Mouse (Mus musculus) testis, postnatal 10 days (tissue): ENCODE results near the gene Frg2f1.
"Not testable (repeated sequence)": the region's sequence is repeated elsewhere in the genome, so short reads cannot be mapped to it uniquely, and the experiment has no call there.

Experiments used
- DNase-seq: peaks from one replicate; pipeline ENCODE4 v3.0.0; 2021; ENCODE audit warnings: low spot score

Gene Frg2f1

DNA sequence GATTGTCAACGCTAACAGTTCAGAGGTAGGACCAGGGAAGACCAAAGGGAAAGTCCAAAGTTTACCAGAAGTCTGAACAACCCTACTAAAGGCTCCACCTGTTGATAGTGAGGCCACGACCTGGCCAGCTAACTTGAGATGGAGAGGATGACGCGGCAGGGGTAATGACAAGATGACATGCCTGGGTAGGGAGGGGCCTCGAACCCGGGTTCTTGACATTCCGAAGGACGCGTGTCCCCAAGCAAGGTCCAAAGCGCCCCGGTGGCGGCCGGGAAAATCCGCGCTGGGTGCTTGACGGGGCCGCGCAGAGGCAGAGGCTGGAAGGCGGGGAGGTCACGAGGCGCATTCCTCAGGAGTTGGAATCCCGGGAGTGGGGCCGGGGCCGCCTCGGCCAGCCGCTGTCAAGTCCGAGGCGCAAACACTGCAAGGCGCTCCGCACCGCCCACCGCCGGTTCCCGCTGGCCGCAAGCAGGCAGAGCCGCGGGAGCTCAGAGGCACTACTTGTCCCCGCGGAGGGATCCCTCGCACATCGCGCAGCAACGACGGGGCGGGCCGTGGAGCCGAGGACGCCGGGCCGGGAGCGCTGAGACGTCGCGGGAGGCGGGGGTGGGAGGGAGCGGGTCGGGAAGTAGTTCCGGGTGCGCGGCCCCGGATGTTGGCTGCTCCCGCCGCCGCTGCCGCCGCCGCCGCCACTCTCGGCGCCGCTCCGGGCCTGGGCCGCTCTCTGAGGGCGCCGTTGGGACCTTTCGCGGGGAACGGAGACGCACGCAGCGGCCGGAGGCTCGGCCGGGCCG lies at the start of gene Frg2f1:
TSS of gene Frg2f1 (minus strand) at position 499 of the 794 bp plus-strand sequence.
- DNase-seq, result peak; percentile 98

DNA sequence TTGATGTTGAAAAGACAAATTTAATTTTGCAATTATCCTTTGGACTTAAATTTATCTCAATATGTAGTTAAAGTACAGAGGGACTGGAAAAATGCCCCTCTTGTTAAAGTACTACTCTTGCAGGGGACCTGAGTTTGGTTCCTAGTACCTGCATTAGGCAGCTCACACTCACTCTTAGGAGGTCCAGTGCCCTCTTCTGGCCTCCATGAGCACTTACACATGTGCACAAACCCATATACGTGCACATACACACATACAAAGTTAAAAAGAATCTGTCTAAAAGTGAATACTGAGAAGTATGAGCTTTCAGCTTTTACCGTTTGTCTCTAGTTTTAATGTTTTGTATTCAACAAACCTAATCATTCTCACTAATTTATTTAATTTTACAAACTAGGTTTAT lies 48.7 kb upstream of the Frg2f1 start:
- no peak for DNase-seq

- DNase-seq, result no peak
Observed at GRCm38 (mm10) chr4:119575459-119575858, 36.1 kb upstream of the Frg2f1 start.

- DNase-seq, result no peak
Observed at GRCm38 (mm10) chr4:119574504-119574903, 35.2 kb upstream of the Frg2f1 start.

DNA sequence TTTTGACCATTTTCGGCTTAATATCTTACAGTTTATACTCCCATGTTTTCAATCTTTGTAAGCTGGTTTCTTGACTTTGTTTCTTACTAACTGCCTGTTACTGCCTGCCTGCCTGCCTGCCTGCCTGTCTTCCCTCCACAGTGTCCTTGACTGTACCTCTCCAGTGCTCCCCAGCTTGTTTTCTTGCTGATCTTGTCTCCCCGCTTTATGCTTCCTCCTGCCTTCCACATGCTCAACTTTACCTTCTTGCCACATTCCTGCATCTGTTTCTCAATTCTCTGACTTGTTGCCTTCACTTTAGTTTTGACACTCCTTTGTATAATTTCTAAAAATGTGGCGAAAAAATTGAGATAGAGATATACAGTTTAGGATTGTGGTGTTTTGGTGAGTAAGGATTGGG lies 33.4 kb upstream of the Frg2f1 start:
- no peak for DNase-seq

GRCm38 (mm10) chr4:119566322-119566835 lies 27.1 kb upstream of the Frg2f1 start:
- DNase-seq, result no peak

DNA sequence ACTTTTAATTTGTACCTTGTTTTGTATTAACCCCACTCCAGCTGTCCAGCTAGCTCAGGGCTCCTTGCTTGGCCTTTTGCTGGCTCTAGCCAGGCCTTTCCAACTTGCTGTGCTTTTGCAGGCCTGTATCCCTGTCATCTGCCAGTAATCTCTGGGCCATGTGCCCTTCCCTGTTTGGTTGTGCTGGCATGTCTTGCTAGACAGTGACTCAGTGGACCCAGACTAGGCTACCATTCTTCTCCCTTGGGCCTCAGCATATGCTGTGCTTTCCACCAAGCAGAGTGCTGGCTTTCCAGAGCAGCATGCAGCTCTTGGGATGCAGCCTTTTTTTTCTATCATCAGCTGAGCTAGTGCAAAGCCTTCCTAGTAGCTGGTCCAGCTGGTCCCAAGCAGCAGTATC lies 23.8 kb upstream of the Frg2f1 start:
- no peak for DNase-seq

DNA sequence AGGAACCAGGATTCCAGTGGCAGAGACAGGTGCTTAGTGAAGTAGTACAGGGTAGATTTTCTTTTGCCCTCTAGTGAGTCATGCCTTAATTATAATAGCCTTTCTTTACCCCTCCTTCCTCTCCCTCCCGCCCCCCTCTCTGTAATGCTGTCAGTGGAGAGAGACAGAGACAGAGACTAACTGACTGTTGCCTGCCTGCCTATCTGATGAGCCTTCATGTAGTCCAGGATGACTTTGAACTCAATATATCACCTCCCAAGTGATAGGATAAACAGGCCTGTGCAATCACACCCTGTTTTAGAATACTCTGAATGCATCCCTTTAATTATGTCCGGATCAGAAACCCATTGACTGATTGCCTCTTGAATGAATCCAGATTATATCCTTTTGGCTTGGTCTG lies 16.1 kb upstream of the Frg2f1 start:
- DNase-seq, result no peak

- DNase-seq, result no peak
Observed at GRCm38 (mm10) chr4:119550864-119551263, 11.5 kb upstream of the Frg2f1 start.

GRCm38 (mm10) chr4:119540533-119540890 lies 1.2 kb upstream of the Frg2f1 start:
- DNase-seq, result no peak

DNA sequence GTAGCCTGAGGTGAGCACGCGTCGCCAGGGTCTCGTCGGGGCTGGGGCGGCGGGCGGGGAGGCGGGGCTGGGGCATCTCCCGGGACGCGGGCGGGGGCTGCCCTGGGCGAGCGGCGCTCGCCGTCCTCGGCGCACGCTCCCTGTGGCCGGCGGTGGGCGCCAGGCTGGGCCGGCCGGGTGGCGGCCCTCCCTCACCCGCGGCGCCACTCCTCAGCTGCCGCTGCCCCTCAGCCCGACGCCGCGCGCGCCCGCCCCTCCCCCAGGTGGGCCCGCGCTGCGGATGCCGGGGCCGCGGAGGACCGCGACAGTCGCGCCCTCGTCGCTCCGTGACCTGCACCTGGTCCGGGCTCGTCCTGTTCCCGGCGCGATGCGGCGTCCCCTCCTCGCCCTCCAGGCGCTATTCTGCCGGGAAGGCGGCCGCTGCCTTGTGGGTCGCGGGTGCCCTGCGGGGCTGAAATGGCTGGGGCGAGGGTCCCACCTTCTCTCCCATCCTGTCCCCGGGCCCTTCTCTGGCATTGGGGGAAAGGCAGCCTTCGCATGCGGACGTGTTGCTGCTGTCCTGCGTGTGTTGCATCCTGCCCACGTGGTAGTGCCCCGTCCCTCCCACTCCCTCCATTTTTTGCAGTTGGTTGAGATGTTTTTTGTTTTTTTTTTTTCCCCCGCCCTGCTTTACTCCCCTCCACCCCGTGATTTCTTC lies 655 bp upstream of the Frg2f1 start:
- DNase-seq, result peak; percentile 72

DNA sequence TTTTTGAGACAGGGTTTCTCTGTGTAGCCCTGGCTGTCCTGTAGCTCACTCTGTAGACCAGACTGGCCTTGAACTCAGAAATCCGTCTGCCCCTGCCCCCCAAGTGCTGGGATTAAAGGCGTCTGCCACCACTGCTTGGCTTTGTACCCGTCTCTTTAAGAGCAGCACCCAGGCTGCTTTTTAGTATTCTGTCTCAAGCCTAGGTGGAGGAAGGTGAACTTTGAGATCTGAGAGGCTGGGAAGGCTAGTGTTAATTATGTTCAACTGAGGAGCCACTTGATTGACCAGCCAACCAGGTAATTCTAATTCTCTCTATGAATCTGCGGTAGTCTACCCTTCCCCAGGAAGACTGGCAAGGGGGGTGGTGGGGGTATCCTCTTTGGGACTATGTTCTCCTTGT lies 1.9 kb downstream of the Frg2f1 start:
- no peak for DNase-seq

DNA sequence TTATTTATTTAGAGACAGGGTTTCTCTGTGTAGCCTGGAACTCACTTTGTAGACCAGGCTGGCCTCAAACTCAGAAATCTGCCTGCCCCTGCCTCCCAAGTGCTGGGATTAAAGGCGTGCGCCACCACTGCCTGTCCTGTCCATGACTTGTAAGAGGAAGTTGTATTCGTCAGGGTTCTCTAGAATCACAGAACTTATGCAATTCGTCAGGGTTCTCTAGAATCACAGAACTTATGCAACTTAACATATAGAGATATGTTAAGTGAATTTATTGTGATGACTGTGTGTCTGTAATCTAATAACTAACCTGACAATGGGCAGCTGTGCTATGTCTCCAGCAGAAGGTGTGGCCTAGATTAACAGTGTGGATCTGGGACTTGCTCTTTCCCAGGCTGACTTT lies 2.7 kb downstream of the Frg2f1 start, which contains the start of gene Foxj3:
TSS of gene Foxj3 (plus strand) at position 390 of the 400 bp plus-strand sequence.
- not testable (repeated sequence) for DNase-seq

- DNase-seq, result no peak
Observed at GRCm38 (mm10) chr4:119535103-119535502, 4.2 kb downstream of the Frg2f1 start.

- DNase-seq, result no peak
Observed at GRCm38 (mm10) chr4:119531813-119532212, 7.5 kb downstream of the Frg2f1 start.

DNA sequence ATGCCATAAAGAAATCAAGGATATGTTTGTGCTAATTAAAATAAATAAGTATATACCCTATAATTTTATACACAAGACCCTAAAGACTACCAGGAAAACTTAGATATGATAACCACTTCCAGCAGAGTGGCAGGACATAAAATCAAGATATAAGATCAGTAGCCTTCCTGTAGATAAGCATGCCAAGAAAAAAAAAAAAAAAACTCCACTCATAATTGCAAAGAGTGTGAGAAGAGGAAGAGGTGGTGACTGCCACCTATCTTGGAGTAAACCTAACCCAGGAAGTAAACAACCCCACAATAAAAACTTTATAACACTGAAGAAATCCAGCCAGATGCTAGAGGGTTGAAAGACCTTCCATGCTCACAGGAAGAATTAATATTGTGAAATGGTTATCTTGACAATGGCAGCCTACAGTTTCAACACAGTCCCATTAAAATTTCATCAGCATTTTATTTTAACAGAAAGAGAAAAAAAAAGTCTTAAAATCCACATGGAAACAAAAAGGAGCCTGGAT lies 12.9 kb downstream of the Frg2f1 start:
- DNase-seq, result no peak

GRCm38 (mm10) chr4:119524466-119524865 lies 14.9 kb downstream of the Frg2f1 start:
- no peak for DNase-seq

GRCm38 (mm10) chr4:119524010-119524409 lies 15.3 kb downstream of the Frg2f1 start:
- no peak for DNase-seq

GRCm38 (mm10) chr4:119523575-119523974 lies 15.8 kb downstream of the Frg2f1 start:
- DNase-seq, result no peak

GRCm38 (mm10) chr4:119512731-119513141 lies 26.6 kb downstream of the Frg2f1 start:
- DNase-seq, result no peak

DNA sequence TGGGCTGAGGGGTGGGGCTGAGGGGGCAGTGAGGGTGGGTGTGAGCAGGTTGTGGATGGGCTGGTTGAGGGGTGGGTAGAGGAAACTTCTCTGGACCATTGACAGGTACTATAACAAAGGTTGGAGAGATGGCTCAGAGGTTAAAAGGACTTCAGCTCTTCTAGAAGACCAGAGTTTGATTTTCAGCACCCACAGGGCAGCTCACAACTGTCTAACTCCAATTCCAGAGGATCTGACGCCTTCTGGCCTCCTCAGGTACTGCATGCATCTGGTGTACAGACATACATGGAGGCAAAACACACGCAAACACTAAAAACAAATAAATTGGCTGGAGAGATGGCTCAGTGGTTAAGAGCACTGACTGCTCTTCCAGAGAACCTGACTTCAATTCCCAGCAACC lies 27.7 kb downstream of the Frg2f1 start:
- DNase-seq, result no peak

- no peak for DNase-seq
Observed at GRCm38 (mm10) chr4:119498319-119498848, 40.9 kb downstream of the Frg2f1 start.

GRCm38 (mm10) chr4:119492933-119493327 lies 46.4 kb downstream of the Frg2f1 start:
- DNase-seq, result no peak
